Mouse (Mus musculus): ENCODE measurements at regions not wholly inside any gene's neighbourhood (a gene's known extent, or its start where the extent isn't known, plus 50 kb on each side); places are given as distances from the start of the nearest gene placed in this dataset.

DNA sequence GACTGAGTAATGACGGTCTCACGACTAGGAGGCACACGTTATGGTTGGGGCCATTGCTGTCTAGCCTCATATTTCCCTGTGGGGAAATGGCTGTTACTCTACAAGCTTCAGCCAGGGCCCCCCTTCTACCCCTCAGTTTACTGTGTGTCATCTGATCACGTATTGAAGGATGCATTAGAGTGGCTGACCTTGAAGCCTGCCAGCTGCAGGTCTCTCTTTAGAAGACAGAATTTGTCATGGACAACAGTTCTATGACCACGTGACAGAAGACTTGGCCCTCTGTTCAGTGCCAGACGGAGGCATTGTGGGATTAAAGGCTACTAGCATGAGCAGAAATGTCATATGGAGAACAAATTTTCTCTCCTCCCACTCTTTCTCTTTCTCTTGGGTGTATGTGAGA, 115.6 kb downstream of the Gas1 start:
- no peak for DNase-seq (ENCODE audit: low spot score)

GRCm38 (mm10) chr13:60057761-60058274, 119.3 kb downstream of the Gas1 start:
- DNase-seq (ENCODE audit: low spot score), result no peak

GRCm38 (mm10) chr13:60054531-60054930, 122.6 kb downstream of the Gas1 start:
- DNase-seq (ENCODE audit: low spot score), result no peak

GRCm38 (mm10) chr13:60054081-60054480, 123.1 kb downstream of the Gas1 start:
- DNase-seq (ENCODE audit: low spot score), result no peak

DNA sequence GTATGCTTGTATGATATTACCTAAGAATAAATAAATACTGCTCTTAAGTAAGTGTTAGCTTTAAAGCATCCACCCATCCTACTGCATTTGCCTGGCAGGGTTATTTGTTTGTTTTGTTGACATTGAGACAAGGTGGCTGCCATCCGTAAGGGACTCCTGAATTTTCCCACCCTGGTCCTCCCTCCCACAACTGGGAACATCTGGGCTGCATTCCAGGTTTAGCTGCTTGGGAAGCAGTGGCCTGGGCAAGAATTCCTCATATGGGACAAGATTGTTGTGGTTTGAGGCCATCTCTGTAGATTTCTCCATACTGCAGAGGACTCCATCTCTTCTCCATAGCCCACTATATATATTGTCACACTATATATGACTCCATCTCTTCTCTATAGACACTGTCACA, 125.3 kb downstream of the Gas1 start:
- no peak for DNase-seq (ENCODE audit: low spot score)

GRCm38 (mm10) chr13:60050799-60051580, 126.2 kb downstream of the Gas1 start:
- DNase-seq (ENCODE audit: low spot score), result no peak

- DNase-seq (ENCODE audit: low spot score), result no peak
Measured at GRCm38 (mm10) chr13:60049703-60050102, 127.5 kb downstream of the Gas1 start.

DNA sequence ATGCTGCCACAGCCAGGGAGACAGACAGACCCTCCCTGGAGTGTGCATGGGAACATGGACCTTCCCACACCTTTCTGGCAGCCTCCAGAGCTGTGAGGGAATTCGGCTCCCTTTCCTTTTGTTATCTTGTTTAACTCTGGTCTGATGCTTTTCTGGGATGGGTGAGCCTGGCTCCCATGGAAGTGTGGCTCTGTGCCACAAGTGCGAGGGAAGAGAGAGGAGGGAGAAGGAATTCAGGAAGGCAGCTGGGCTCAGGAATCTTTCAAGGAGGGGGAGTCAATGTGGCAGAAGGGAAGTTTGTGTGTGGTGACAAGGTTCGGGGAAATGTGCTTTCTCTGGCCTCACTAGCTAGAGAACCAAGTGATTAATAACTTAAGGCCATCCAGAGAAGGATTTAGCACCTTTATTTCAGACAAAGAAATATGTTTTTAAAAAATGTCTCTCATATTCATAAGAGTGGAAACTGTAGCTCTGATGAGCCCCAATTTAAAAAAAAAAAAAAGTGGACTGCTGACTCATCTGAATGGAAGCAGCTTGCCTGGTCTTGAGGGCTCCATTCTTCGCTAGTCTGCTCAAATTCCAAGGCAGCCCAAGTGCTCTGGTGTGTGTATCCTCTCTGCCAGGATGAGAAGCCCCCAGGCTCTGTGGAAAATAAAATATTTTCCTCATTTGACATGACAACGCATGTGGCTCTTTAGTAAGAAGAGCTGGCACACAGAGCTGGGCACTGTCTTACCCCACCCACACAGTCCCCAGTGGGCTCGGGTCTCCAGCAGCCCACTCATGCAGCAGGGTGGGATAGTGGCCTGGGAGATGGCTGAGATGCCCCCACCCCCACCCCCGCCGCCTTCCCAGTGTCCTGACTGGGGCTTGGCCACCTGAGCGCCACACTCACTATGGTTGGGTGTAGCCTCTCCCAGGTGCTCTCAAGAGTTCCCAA, 129.1 kb downstream of the Gas1 start:
- peak; percentile 26 for DNase-seq (ENCODE audit: low spot score)

DNA sequence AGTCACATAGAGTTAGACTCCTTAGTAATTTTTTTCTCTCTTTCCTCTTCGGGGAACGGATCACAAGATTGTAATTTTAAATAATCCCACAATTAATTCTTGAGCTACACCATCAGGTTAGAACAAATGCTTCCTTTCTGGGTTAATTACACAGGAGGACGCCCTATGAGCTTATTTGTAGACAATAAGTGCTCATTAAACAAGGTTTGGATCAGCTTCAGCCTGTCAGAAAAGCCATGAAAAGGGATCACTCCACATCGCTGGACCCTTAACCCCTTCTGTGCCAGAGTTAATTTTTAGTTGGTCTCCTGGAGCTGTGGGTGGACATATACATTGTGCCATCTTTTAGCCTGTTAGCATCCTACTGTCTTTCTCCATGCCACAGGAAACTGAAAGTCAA, 131.4 kb downstream of the Gas1 start:
- DNase-seq (ENCODE audit: low spot score), result no peak

- no peak for DNase-seq (ENCODE audit: low spot score)
Measured at GRCm38 (mm10) chr13:60044876-60045275, 132.3 kb downstream of the Gas1 start.

- no peak for DNase-seq (ENCODE audit: low spot score)
Measured at GRCm38 (mm10) chr13:60042443-60042842, 134.7 kb downstream of the Gas1 start.

DNA sequence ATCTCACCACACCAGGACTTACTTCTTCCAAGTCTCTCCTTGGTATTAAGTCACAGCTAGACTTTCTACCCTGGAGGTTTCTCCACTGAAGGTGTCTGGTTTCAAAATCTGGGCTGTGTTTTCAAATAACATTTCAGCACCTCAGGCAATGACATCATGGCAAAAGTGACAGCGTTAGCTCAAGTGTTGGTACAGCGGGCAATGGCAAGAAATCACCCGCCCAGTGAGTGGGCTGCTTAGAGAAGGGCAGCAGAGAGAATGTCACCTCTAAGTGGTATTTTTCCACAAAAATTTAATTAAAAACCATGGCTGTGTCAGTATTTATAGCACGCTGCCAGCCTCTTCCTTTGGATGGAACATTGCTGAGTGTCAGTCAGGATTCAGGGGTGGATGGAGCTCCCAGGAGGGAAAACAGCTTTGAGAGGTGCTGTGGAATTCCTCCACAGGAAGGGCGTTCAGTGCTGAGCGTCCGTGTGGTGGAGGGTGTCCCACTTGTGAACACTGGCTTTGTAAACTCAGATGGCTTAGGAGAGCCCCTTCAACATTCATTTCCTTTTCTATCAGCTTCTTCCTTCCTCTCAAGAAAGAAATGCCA, 141.5 kb downstream of the Gas1 start:
- DNase-seq (ENCODE audit: low spot score), result no peak

GRCm38 (mm10) chr13:60033116-60033515, 144.0 kb downstream of the Gas1 start:
- no peak for DNase-seq (ENCODE audit: low spot score)

- DNase-seq (ENCODE audit: low spot score), result no peak
Measured at GRCm38 (mm10) chr13:60032586-60032985, 144.6 kb downstream of the Gas1 start.

- DNase-seq (ENCODE audit: low spot score), result no peak
Measured at GRCm38 (mm10) chr13:60029591-60029990, 147.6 kb downstream of the Gas1 start.

GRCm38 (mm10) chr13:60020175-60020487, 157.0 kb downstream of the Gas1 start:
- no peak for DNase-seq (ENCODE audit: low spot score)

DNA sequence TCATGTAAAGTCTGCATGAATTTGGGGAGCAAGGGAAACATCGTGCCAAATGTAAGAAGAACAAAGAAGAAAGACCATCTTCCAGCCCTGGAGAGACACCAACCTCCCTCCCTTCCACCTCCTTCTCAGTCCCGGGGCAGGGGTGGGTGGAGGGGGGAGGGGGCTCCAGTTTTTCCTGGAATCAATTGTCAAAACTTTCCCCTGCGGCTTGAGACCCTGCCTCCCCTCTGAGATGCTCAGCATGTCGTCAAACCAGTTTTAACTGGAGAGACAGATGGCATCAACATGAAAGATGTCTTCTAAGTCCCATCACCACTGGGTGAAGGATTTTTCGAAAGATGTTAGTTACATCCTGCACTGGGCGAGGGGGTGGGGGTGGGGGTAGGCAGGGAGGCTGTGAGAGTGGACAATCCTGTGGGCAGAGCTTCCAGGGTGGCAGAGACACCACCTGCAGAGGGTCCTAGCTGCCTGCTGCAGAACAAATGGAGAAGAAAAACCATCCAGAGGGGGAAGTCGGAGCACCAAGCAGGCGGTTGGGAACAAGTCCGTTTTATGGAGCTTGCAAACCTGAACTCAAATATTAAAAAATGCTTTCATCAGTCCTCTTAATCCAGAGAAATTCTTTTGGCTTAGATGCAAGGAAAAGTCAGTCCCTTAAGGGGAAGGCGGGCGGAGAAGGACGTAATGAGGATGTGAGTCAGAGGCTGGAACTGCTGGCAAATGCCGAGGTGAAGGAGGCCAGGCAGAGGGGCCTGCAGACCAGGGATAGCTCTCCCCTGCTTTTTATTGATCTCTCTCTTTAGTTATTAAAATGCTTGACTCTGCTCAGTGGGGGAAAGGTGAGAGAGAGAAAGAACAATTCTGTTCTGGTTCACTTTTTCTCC, 157.6 kb downstream of the Gas1 start:
- DNase-seq (ENCODE audit: low spot score), result no peak

DNA sequence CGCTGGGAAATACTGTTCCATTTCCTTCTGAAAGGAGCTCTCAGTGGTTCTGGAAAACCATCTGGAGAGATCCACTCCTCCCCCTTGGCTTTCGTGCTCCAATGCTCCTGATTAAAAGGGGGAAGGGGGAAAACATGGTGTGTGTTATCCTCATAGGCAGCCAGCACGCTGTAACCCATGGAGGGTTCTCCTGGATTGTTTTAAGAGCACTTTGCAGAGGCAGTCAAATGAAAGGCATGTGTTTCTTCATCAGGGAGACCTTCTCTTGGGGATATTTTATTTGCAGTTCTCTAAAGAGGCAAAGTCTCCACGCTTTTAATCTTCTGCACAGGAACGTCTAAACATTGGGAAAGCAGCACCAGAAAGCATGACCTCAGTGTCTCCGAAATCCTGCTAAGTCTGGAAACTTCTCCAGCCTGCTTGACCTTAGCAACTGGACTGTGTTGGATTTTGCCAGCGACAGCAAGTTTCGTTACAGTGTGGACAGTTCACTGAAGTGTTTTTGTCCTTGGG, 161.3 kb downstream of the Gas1 start:
- DNase-seq (ENCODE audit: low spot score), result no peak

DNA sequence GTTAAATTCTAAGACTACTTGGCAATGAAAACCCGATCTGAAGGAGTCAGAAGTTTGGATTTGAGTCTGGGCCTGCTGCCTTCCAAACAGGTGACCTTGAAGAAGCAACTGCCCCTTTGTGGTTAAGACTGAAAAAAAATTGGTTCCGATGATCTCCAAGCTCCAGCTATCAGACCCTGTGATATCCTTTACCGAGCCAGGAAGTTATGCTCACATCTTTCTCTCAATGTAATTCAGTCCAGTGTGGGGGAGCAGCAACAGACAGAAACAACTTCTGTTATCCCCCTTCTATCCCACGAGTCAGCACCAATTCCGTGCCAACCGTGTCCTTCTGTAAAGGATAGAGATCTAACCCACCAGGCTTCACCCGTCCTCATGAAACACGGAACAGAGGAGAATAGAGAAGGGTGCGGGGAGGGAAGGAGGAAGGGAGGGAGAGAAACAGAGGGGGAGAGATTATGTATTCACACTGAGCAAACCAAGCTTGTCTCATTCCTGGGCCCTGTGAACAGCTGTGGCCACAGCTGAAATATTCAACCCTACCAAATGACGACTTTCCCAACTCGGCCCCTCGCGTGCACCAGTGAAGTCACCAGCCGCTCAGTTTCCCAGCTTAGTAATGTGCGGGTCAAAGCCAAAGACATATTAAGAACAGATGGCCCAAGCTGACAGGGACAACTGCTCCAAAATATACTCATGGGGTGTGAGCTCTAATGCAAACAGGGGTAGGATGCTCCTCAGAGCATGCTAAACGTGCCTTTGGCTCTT, 164.9 kb downstream of the Gas1 start:
- no peak for DNase-seq (ENCODE audit: low spot score)

GRCm38 (mm10) chr13:60011092-60011491, 166.1 kb downstream of the Gas1 start:
- DNase-seq (ENCODE audit: low spot score), result no peak

- DNase-seq (ENCODE audit: low spot score), result no peak
Measured at GRCm38 (mm10) chr13:60007593-60007992, 169.6 kb downstream of the Gas1 start.

All from ovary, postnatal 36 days (tissue).